Mouse (Mus musculus): ENCODE results near the gene Ptp4a2. TPM values are rescaled to one million over a fixed set of nuclear protein-coding genes. Genes with fewer than 3 reads are reported as not detected.

The Ptp4a2 gene
- polyA plus RNA-seq, 1 experiment from 2014 or later = 272 TPM

- Histone ChIP-seq H3K36me3 (ENCODE audit: insufficient read depth, low read length) (no peaks in the 10 kb centered on the region), H3K9me3 (ENCODE audit: low read length) (no peaks in the 10 kb centered on the region), H3K27ac (ENCODE audit: low read length) (no peak overlapping the region), H3K9ac (replicated peaks; ENCODE audit: low read length) (no peak overlapping the region; the same call in 1 of the 2 replicates), H3K4me2 (replicated peaks; ENCODE audit: low read depth, low read length) (no peak overlapping the region), H3K4me3 (ENCODE audit: low read length) (no peak overlapping the region), H3K27me3 (ENCODE audit: insufficient read depth, low read length) (no peaks in the 10 kb centered on the region), H3K4me1 (ENCODE audit: insufficient read depth, low read length) (peaks cover 4% of the 10 kb centered on the region; the same call in 1 of the 2 replicates)
- 0 out of 2 replicates have a peak, but pooled peaks have one; percentile 46 for ATAC-seq (ENCODE audit: low FRiP score, low TSS enrichment)
- WGBS = 29% methylated on average over 4 of the region's 4 CpGs
Observed at GRCm38 (mm10) chr4:129781881-129782675, 28.9 kb upstream of the Ptp4a2 start.

GRCm38 (mm10) chr4:129782857-129783331 is 28.1 kb upstream of the Ptp4a2 start:
- peaks cover 4% of the 10 kb centered on the region; the same call in 1 of the 2 replicates for H3K4me1 ChIP-seq (ENCODE audit: insufficient read depth, low read length)
- ATAC-seq (ENCODE audit: low FRiP score, low TSS enrichment) = 0 out of 2 replicates have a peak, but pooled peaks have one; percentile 35
- H3K9me3 ChIP-seq (ENCODE audit: low read length) = no peaks in the 10 kb centered on the region
- no peaks in the 10 kb centered on the region for H3K36me3 ChIP-seq (ENCODE audit: insufficient read depth, low read length)
- H3K27ac ChIP-seq (ENCODE audit: low read length) = no peak overlapping the region
- H3K4me3 ChIP-seq (ENCODE audit: low read length) = no peak overlapping the region
- H3K4me2 ChIP-seq (replicated peaks; ENCODE audit: low read depth, low read length) = no peak overlapping the region
- 27% methylated on average over 3 of the region's 3 CpGs for WGBS
- no peak overlapping the region for H3K9ac ChIP-seq (replicated peaks; ENCODE audit: low read length)
- H3K27me3 ChIP-seq (ENCODE audit: insufficient read depth, low read length) = no peaks in the 10 kb centered on the region

- H3K4me3 ChIP-seq (ENCODE audit: low read length) = no peak overlapping the region
- no peaks in the 10 kb centered on the region for H3K9me3 ChIP-seq (ENCODE audit: low read length)
- peaks cover 4% of the 10 kb centered on the region; the same call in 1 of the 2 replicates for H3K4me1 ChIP-seq (ENCODE audit: insufficient read depth, low read length)
- ATAC-seq (ENCODE audit: low FRiP score, low TSS enrichment) = no peak
- H3K27ac ChIP-seq (ENCODE audit: low read length) = no peak overlapping the region
- no peak overlapping the region for H3K4me2 ChIP-seq (replicated peaks; ENCODE audit: low read depth, low read length)
- H3K27me3 ChIP-seq (ENCODE audit: insufficient read depth, low read length) = no peaks in the 10 kb centered on the region
- H3K36me3 ChIP-seq (ENCODE audit: insufficient read depth, low read length) = no peaks in the 10 kb centered on the region
- WGBS = 84% methylated on average over 5 of the region's 5 CpGs
- H3K9ac ChIP-seq (replicated peaks; ENCODE audit: low read length) = no peak overlapping the region
Observed at GRCm38 (mm10) chr4:129783506-129783905, 27.5 kb upstream of the Ptp4a2 start.

DNA sequence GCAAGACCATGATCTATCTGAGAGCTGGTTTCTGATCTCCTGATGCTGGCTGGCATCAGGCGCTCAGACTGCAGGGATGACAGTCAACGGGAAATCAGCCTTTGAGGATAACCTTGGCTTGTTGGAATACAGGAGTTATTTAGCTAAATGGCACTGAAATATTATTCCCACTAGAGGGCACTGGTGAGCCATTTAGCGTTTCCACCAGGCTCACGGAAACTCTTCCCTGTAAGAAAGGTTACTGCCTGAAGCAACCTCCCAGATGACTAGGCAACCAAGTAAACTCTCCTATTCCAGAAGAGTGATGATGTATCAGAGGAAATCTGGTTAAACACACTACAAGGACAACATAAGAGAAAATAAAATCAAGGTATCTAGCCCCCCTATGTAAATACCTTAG is 25.8 kb upstream of the Ptp4a2 start:
- H3K36me3 ChIP-seq (ENCODE audit: insufficient read depth, low read length) = no peaks in the 10 kb centered on the region
- no peak overlapping the region for H3K9ac ChIP-seq (replicated peaks; ENCODE audit: low read length)
- WGBS = 2% methylated on average over 4 of the region's 4 CpGs
- no peak overlapping the region for H3K4me2 ChIP-seq (replicated peaks; ENCODE audit: low read depth, low read length)
- H3K4me1 ChIP-seq (ENCODE audit: insufficient read depth, low read length) = peaks cover 4% of the 10 kb centered on the region; the same call in 1 of the 2 replicates
- H3K27me3 ChIP-seq (ENCODE audit: insufficient read depth, low read length) = no peaks in the 10 kb centered on the region
- no peak for ATAC-seq (ENCODE audit: low FRiP score, low TSS enrichment)
- no peak overlapping the region for H3K27ac ChIP-seq (ENCODE audit: low read length)
- no peak overlapping the region for H3K4me3 ChIP-seq (ENCODE audit: low read length)
- no peaks in the 10 kb centered on the region for H3K9me3 ChIP-seq (ENCODE audit: low read length)

DNA sequence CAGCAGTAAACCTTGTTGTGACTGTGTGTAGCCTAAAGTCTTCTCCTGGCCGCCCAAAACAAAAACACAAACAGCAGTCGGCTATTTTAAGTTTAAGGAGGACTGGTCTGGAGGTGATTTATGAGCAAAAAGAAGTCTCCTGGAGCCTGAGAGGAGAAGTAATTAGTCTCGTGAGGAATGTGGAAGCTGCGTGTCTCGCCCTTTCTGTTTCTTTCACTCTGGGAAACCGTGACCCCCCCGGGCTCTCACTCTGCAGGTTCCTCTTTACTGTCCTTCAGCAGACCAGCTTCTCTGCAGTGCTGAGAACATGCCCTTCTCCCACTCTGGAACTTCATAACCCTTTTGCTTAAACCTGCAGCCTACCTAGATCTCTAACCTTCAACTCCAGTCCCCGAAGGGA is 22.3 kb upstream of the Ptp4a2 start:
- Histone ChIP-seq H3K36me3 (ENCODE audit: insufficient read depth, low read length) (no peaks in the 10 kb centered on the region), H3K4me3 (ENCODE audit: low read length) (no peak overlapping the region), H3K27ac (ENCODE audit: low read length) (no peak overlapping the region), H3K9me3 (ENCODE audit: low read length) (no peaks in the 10 kb centered on the region), H3K4me2 (replicated peaks; ENCODE audit: low read depth, low read length) (no peak overlapping the region), H3K4me1 (ENCODE audit: insufficient read depth, low read length) (no peaks in the 10 kb centered on the region), H3K27me3 (ENCODE audit: insufficient read depth, low read length) (no peaks in the 10 kb centered on the region), H3K9ac (replicated peaks; ENCODE audit: low read length) (no peak overlapping the region)
- no peak for ATAC-seq (ENCODE audit: low FRiP score, low TSS enrichment)
- WGBS = 19% methylated on average over 8 of the region's 8 CpGs

DNA sequence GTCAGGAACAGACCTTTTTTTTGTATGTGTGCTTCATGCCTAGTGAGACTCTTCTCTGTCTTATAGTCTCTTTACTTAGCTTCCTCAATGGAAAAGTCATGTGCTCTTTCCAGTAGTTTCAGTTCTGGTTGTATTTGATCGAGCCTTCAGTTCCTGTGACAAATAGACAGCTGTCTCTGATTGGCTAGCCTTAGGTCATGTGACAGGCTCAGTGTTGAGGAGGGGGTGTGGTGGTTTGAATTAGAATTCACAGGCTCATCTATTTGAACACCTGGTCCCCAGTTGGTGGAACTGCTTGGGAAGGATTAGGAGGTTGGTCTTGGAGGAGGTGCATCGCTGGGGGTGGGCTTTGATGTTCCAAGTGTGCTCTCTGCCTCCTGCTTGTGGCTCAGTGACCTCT is 21.4 kb upstream of the Ptp4a2 start:
- Histone ChIP-seq H3K9ac (replicated peaks; ENCODE audit: low read length) (no peak overlapping the region), H3K4me2 (replicated peaks; ENCODE audit: low read depth, low read length) (no peak overlapping the region), H3K4me1 (ENCODE audit: insufficient read depth, low read length) (peaks cover 3% of the 10 kb centered on the region), H3K4me3 (ENCODE audit: low read length) (no peak overlapping the region), H3K36me3 (ENCODE audit: insufficient read depth, low read length) (no peaks in the 10 kb centered on the region), H3K9me3 (ENCODE audit: low read length) (no peaks in the 10 kb centered on the region), H3K27ac (ENCODE audit: low read length) (no peak overlapping the region), H3K27me3 (ENCODE audit: insufficient read depth, low read length) (no peaks in the 10 kb centered on the region)
- ATAC-seq (ENCODE audit: low FRiP score, low TSS enrichment) = no peak
- 99% methylated on average over 2 of the region's 2 CpGs for WGBS

DNA sequence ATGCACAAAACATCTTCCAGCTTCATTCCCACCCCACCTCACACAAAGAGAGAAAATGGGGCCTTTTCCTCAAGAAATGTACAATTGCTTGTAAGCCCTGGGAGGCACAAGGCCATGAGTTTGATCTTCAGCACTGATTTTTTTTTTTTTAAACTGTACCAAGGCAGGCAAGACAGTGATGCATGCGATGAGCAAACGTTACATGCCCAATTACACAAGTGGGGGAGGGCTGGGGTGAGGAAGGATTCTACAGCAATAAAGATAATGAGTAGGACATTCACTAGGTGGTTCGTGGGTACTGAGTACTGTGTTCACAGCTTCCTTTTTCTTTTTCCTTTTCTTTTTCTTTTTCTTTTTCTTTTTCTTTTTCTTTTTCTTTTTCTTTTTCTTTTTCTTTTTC is 20.5 kb upstream of the Ptp4a2 start:
- WGBS = 40% methylated on average over 3 of the region's 3 CpGs
- H3K4me1 ChIP-seq (ENCODE audit: insufficient read depth, low read length) = peaks cover 12% of the 10 kb centered on the region

GRCm38 (mm10) chr4:129791399-129791798 is 19.6 kb upstream of the Ptp4a2 start:
- 19% methylated on average over 1 of the region's 1 CpGs for WGBS
- no peak overlapping the region for H3K4me2 ChIP-seq (replicated peaks; ENCODE audit: low read depth, low read length)
- no peak overlapping the region for H3K9ac ChIP-seq (replicated peaks; ENCODE audit: low read length)
- no peaks in the 10 kb centered on the region for H3K36me3 ChIP-seq (ENCODE audit: insufficient read depth, low read length)
- no peak overlapping the region for H3K27ac ChIP-seq (ENCODE audit: low read length)
- H3K9me3 ChIP-seq (ENCODE audit: low read length) = no peaks in the 10 kb centered on the region
- no peaks in the 10 kb centered on the region for H3K27me3 ChIP-seq (ENCODE audit: insufficient read depth, low read length)
- no peak overlapping the region for H3K4me3 ChIP-seq (ENCODE audit: low read length)
- no peak for ATAC-seq (ENCODE audit: low FRiP score, low TSS enrichment)
- H3K4me1 ChIP-seq (ENCODE audit: insufficient read depth, low read length) = peaks cover 19% of the 10 kb centered on the region

More for the DNA sequence above, 20.5 kb upstream of the Ptp4a2 start:
- no peaks in the 10 kb centered on the region for H3K27me3 ChIP-seq (ENCODE audit: insufficient read depth, low read length)
- no peaks in the 10 kb centered on the region for H3K9me3 ChIP-seq (ENCODE audit: low read length)
- H3K4me3 ChIP-seq (ENCODE audit: low read length) = no peak overlapping the region
- H3K27ac ChIP-seq (ENCODE audit: low read length) = no peak overlapping the region
- H3K9ac ChIP-seq (replicated peaks; ENCODE audit: low read length) = no peak overlapping the region
- ATAC-seq (ENCODE audit: low FRiP score, low TSS enrichment) = no peak
- H3K4me2 ChIP-seq (replicated peaks; ENCODE audit: low read depth, low read length) = no peak overlapping the region
- H3K36me3 ChIP-seq (ENCODE audit: insufficient read depth, low read length) = no peaks in the 10 kb centered on the region

DNA sequence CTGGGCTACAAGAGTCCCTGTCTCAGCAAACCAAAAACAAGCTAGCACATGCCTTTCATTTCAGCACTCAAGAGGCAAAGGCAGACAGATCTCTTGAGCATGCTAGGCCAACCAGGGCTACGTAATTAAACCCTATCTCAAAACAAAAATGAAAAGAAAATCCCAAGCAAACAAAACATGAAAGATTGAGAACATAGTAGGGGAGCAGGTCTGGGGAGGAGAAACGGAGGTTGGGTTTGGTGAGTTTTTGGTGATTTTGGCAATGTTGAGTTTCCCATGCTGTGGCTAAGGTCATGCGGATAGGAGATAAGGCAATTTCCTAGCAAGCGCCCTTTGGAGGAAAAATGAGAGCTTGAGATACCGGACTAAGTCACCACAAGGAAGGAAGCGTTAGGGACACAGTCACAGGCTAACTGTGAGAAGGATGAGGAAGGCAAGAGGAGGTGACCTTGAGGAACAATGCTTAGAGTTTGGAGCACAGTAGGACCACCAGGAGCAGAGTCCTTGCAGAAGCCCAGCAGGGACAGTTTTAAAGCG is 18.3 kb upstream of the Ptp4a2 start:
- H3K4me2 ChIP-seq (replicated peaks; ENCODE audit: low read depth, low read length) = no peak overlapping the region
- no peak for ATAC-seq (ENCODE audit: low FRiP score, low TSS enrichment)
- no peaks in the 10 kb centered on the region for H3K36me3 ChIP-seq (ENCODE audit: insufficient read depth, low read length)
- 93% methylated on average over 7 of the region's 7 CpGs for WGBS
- H3K4me3 ChIP-seq (ENCODE audit: low read length) = no peak overlapping the region
- H3K27ac ChIP-seq (ENCODE audit: low read length) = no peak overlapping the region
- H3K9ac ChIP-seq (replicated peaks; ENCODE audit: low read length) = no peak overlapping the region
- no peaks in the 10 kb centered on the region for H3K27me3 ChIP-seq (ENCODE audit: insufficient read depth, low read length)
- H3K4me1 ChIP-seq (ENCODE audit: insufficient read depth, low read length) = peaks cover 21% of the 10 kb centered on the region
- no peaks in the 10 kb centered on the region for H3K9me3 ChIP-seq (ENCODE audit: low read length)
